Mouse (Mus musculus): ENCODE results near the gene Rbm6.

The Rbm6 gene

DNA sequence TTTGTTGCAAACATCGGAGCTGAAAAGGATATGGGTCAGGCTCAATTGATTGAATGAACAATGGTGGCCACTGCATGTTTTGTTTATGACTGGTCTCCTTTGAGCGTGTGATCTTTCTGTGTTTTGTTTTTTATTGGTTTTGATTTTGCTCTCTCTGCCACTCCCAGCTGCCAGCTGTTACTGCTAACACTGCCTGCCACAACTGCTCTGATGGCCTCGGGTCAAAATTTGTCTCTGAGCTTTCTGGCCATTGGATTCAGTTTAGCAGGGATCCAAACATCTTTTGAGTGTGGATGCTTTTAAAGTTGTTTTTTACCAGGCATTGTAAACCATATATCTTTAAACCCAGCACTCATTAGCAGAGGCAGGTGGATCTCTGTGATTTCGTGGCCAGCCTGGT, 7.4 kb upstream of the Rbm6 start:
- no peak for DNase-seq (ENCODE audit: extremely low read depth, low read depth, low spot score)

DNA sequence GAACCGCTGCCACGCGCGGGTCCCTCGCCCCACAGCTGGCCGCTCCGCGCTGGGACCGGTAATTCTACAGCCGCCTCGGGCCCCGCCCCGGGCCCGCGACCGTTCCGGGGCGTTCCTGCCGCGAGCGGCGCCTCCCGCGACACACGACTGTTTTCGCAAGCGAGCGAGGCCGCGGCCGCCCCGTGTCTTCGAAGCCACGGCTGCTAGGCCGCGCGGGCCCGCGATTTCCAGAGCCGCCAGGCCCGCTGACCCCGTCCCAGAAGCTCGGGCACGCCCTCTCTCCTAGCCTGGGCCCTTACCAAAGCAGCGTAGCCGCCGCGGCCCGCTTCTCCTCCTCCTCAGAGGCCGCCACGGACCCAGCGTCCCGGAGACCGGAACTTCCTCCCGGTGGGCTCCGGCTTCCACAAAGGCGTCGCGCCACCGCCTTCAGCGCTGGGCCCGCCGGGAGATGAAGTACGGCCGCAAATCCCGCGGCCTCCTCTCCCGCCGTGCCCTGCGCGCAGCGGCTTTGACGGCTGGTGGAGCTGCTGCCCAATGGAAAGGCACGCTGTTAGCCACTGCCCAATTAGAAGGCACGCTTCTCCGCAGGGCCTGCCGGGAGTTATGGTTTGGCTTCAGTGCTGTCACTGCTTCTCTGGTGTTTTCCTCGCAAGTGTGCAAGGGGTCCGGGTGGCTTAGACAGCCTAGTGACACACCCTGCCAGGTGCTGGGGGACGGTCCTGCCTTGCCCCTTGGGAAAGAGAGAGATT, 513 bp downstream of the Rbm6 start:
- DNase-seq (ENCODE audit: extremely low read depth, low read depth, low spot score), result peak; percentile 64

DNA sequence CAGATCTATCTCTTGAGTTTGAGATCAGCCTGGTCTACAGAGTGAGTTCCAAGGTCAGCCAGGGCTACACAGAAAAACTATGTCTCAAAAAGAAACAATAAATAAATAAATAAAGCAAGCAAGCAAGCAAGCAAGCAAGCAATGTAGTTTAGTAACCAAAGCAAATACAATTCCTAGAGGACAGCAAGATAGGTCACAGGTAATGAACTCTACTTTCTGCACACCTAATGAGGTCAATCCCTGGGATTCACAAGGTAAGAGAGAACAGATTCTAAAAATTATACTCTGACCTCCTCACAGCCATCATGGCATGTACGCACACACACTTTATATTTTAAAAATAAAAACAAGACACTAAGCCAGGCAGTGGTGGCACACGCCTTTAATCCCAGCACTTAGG, 7.0 kb downstream of the Rbm6 start:
- DNase-seq (ENCODE audit: extremely low read depth, low read depth, low spot score), result no peak

DNA sequence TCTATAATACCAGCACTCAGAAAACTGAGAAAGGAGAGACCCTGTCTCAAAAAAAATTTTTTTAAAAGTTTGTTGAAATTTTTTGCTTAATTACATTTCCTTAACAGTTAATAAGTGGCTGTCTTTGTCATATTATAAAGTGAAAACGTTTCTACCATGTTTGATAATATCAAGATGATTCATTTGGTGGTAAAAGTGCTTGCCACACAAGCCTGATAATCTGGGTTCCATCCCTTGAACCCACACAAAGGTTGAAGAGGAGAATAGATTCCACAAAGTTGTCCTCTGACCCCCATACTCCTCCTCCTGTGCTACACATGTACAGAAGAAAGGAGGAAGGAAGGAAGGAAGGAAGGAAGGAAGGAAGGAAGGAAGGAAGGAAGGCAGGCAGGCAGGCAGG, 8.5 kb downstream of the Rbm6 start:
- DNase-seq (ENCODE audit: extremely low read depth, low read depth, low spot score), result no peak

DNA sequence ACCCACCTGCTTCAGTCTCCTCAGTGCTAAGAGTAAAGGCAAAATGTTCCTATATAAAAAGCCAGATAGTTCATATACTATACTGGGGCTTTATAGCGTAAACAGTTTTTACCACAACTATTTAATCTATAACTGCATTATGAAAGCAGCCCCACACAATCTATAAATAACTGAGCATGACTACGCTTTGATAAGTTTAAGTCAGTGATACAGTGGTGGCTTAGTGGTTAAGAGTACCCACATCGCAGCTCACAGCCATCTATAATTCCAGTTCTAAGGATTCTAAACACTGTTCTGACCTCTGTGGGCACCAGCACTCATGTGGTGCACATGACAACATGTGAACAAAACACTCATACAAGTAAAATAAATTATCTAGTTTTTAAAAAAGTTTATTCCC, 14.7 kb downstream of the Rbm6 start:
- no peak for DNase-seq (ENCODE audit: extremely low read depth, low read depth, low spot score)

DNA sequence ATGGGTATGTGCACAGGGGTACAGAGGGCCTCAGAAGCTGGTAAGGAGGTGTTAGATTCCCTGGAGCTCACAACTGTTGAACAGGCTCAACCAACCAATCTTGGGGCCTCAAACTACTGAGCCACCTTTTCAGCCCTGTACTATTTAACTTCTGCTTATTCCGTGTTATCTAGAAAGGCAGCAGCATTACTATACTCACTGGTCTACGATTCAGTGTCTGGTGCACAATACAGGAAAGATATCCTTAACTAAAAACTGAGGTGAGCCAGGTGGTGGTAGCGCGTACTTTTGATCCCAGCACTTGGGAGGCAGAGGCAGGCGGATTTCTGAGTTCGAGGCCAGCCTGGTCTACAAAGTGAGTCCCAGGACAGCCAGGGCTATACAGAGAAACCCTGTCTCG, 24.1 kb downstream of the Rbm6 start:
- DNase-seq (ENCODE audit: extremely low read depth, low read depth, low spot score), result no peak

DNA sequence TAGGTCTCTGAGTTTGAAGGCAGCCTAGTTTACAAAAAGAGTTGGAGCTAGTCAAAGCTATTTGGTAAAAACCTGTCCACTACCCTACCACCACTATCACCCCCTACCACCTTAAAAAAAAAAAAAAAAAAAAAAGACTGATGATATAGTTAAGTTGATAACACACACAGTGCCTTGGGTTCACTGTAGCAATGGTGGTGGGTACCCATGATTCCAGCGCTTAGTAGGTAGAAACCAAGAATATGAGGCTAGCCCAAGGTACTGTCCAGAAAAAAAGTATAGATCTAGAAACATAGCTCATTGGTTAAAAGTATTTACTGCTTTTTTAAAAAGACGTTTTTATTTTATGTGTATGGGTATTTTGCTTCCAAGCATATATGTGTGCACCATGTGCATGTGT, 30.3 kb downstream of the Rbm6 start:
- DNase-seq (ENCODE audit: extremely low read depth, low read depth, low spot score), result no peak

DNA sequence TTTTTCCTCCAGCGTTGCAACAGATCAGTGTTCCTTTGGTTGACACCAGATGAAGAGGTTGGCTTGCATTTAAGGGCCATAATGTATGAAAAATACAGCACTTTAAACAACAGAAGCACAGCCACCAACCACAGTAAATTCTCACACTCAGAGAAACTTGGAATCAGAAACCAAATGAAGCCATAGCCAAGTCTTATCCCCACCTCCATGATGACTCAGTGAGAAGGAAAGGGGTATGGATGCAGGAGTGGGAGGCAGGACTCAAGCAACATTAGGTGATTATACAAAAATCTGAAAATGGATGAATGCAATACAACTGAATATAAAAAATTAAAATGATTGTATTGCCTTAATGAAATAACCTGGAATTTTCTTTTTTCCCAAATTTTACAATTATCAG, 34.2 kb downstream of the Rbm6 start:
- DNase-seq (ENCODE audit: extremely low read depth, low read depth, low spot score), result no peak

DNA sequence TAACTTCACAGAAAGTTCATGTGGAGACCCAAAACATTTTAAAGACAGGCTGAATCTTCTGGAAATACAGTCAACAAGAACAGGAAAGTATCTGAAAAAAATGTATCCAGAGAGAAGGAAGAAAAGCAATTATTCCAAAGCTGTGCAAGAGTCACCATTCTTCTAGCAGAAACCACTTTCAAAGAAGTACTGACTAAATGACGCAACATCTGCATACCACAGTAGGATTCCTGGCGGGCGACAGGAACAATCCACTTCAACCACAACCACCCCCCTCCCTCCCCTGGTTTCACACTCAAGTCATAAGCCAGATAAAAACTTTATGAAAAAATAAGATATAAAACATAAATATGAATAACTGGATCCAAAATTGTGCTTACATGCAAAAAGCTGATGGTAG, 39.2 kb downstream of the Rbm6 start:
- DNase-seq (ENCODE audit: extremely low read depth, low read depth, low spot score), result no peak

DNA sequence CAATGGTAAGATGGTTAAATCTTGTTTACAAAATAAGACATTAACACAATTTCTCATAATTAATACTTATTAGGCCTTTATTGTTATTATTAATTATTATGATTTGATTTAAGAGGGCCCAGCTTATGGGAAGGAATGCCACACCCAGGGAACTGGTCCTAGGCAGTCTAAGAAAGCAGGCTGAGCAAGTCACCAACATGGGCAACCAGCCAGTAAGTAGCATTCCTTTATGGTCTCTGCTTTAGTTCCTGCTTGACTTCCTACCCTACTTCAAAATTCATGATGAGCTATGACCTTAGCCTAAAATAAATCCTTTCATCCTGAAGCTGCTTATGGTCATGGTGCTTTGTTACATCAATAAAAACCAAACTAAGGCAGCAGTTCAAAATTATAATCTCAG, 41.3 kb downstream of the Rbm6 start:
- no peak for DNase-seq (ENCODE audit: extremely low read depth, low read depth, low spot score)

DNA sequence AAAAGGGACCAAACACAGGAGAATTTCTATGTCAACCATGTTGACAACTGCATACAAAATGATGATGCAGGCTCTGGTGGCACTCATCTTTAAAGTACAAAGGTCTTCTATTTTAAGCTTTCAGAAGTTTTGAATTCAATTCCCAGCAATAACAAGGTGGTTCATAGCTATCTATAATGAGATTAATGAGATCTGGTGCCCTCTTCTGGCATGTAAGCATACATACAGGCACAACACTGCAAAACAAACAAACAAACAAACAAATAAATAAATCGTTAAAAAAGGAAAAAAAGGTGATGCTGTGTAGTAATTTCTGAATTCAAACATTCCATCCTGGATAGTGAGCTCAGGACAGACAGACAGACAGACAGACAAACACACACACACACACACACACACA, 60.9 kb downstream of the Rbm6 start:
- no peak for DNase-seq (ENCODE audit: extremely low read depth, low read depth, low spot score)

DNA sequence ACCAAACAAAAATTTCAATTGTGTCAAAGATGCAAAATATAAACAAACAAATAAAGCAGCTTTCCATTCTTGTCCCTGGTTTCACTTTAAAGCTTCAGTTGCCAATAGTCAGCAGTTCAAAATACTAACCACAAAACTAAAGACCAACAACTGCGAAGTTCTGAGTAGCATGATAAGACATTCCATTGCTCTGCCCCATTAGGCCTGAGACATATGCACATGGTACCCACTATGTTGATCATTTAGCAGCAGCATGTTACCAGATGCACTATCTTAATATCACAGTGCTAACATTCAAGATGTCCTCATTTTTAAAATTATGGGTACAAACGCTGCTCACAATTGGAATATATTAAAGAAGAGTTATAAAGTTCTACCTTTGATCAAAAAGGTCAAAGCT, 62.1 kb downstream of the Rbm6 start:
- DNase-seq (ENCODE audit: extremely low read depth, low read depth, low spot score), result no peak

DNA sequence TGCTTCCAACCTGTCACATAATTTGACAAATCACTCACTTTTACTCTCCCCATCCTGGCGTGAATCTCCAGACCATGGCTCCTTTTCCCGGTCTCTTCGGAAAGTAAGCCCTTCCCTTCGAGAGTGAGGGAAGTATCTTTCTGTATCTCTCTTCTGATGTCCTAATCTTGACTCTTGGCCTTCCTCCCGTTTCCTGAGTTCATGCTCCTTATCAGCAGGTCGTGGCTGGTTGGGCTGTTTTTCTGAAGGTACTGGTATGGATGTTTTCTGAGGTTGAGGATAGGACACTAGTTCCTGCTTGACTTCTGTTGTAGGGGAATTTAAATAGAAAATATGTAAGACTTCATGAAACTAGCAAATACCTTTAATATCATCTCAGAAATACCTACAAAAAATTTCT, 81.3 kb downstream of the Rbm6 start:
- DNase-seq (ENCODE audit: extremely low read depth, low read depth, low spot score), result no peak

DNA sequence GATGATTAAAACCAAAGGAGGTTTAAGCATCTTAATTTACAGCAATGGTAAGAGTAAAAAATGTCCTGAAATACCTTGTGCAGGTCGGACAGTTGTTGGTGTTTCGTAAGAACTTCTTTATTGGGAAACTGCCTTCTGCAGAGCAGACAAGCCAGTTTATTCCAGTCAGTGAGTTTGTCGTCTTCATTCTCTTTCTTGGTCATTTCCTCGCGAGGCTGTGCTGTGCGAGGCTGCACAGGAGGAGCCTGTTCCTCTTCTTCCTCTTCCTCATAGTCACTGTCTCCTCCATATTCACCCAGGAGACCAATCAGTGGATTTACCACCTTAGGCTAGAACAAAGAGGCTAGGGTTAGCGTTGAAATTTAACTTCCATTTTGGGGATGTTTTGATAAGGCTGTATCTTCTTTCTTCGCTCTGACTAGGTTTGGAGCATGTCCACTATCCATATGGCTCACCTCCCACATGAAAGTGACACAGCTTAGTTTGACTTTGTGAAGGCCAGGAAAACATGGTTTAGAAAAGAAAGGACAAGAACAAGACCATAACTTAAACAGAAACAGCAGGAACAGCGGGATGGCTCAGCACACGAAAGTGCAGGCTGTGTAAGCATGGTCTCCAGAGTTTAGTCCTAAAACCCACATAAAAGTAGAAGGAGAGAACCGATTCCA, 90.4 kb downstream of the Rbm6 start:
- peak; percentile 19 for DNase-seq (ENCODE audit: extremely low read depth, low read depth, low spot score)

DNA sequence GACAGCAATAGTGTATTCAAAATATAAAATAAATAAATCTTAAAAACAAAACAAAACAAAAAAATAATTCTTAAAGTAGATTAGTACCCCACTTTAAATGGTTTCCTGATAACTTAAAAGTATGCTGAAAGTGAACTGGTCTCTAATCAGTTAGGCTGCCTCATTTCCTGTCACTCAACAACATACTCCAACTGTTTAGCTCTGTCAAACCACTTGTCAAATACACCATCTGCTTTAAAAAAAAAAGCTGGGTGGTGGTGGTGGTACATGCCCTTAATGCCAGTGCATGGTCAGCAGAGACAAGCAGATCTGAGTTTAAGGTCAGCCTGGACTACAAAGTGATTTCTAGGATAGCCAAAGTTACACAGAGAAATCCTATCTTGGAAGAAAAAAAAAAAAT, 96.2 kb downstream of the Rbm6 start:
- no peak for DNase-seq (ENCODE audit: extremely low read depth, low read depth, low spot score)

DNA sequence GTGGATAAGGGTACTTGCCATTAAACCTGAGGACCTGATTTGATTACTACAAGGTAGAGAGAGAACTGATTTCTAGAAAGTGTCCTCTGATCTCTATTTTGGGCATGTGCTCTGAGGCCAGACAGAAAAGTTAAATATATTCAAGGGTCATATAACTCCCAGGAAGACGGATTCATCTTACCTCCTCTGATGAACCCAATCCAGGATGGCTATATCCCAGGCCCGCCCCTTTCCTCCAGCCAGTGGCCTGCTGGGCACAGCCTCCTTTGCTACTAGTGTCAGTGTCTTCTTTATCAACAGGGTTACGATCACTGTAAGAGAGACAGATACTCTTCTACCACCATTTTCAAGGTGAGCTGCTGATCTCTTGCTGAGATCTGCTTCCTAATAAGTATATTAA, 98.6 kb downstream of the Rbm6 start:
- DNase-seq (ENCODE audit: extremely low read depth, low read depth, low spot score), result no peak

DNA sequence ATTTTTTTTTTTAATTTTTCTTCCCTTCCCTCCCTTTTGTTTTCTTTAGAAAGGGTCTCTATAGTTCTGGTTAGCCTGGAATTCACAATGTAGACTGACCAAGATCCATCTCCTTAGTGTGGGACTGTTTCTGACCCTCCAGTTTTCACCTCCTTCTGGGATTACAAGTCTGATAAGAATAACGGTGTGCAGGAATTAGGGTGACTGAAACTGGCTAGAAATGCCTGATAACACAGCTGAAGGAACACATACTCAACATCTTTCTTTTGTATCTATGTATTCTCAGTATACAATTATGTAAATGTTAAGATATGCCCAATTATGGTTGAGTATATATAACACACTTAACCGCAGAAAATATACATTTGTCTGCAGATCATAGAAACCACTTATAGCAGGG, 101.3 kb downstream of the Rbm6 start:
- no peak for DNase-seq (ENCODE audit: extremely low read depth, low read depth, low spot score)

DNA sequence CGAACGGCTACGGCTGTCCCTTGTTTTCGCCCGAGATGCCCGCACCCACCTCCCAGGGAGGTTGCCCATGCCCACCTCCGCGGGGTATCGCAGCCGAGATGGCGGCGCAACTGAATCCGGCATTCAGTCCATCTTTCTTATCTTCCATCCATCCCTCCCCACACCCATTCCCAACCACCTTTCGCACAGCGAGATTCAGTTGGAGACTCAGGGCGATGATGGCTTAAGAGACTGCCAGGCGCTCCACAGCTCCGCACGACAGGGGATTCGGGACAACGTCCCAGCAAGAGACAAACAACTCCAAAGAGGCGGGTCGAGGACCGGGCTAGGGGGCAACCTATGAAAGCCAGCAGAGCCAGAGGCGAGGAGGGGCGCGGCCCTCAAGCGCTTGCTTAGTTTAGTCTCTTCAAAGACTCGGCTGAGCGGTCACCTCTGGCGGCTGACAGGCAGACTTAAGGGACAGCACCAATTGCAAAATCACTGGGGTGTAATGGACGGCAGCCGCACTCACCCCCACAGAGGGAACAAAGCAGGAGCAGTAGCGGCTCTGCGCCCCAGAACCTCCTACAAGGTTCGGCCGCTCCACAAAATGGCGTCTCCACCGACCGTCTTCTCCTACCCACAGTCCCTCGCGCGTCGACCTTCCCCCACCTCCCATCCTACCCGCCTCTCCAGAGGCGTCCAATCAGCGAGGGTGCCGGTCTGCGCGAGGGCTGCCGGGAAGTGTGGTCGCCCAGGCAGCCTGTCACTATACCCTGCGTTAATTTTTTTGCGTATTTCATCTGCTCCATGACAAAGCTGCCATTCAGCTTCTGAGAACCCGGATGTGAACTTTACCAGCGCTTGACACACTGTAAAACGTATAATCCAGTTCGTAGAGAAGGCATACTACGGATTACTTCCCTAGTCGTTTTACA, 102.4 kb downstream of the Rbm6 start, which contains the start of gene Rbm5:
Gene Rbm5, minus strand, starts transcription at position 623 of the 917 bp plus-strand sequence.
- DNase-seq (ENCODE audit: extremely low read depth, low read depth, low spot score), result peak; percentile 33

DNA sequence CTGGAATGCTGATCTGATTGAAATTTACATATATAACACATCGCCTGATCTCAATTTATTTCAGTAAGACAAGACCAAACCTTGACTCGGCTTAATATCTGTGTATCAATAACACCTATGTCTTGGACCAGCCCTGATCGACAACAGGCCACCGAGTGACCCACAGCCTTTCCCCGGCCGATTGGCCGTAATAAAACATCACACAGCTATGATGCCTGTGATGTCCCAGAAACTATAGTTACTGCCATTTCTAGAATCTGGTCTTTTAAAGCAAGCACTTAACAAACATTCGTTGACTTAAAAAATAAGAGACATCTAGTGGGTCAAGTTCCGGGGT, 103.0 kb downstream of the Rbm6 start:
- DNase-seq (ENCODE audit: extremely low read depth, low read depth, low spot score), result no peak

DNA sequence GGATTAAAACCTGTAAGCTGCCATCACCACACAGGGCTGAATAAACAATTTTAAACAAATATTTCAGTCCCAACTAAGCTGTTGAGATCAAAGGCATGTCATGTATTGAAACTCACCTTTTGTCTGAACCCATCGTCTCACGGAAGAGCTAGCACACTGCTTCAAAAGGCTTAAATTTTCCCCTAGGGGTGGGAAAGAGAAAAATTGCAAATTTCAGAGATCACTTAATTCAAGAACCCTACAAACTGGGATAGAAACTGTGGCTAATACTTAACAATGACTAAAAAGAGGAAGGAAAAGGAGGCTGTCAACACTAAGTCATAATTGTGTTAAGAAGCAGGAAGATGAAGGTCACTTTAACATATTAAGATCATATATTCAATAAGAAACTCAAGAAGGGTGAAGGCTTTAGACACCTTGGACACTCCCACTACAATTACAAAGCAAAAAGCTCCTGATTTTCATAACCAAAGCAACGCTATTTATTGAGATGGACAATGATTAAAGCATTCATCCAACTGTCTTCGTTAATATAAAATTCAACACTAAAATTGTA, 103.5 kb downstream of the Rbm6 start:
- no peak for DNase-seq (ENCODE audit: extremely low read depth, low read depth, low spot score)

DNA sequence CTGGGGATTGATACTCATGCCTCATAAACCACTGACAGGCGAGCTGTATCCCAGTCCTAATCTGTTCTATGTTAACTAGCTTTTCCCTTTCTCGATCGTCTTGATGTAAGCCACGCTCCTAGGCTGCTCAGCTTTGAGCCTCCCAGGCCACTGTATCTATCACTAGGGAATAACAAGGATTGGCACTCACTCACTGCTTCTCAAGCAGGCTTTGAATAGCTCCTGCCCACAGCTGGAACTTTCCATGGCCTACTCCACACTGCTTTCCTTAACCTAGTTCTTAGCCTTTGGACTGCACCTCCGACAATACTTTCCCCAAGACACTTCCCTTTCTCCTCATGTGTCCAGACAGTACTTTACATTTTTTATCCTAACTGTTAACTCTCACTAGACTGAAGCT, 104.2 kb downstream of the Rbm6 start:
- no peak for DNase-seq (ENCODE audit: extremely low read depth, low read depth, low spot score)

DNA sequence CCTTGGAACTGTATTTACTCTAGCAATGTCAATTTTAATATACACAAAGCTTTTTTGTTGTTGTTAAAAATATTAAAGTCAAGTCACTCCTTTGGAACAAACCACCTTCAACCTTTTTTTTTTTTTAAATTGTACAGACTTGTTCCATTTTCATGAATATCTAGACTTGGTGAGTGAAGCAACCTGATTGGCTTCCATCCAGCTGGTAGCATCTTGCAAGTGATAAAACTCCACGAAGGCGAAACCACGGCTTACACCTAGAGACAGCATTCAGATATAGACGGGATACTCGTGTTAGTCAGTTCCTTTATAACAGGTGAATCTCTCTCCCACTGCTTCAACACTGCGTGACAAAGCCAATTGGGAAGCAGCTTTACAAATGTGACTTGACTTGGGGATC, 113.4 kb downstream of the Rbm6 start:
- no peak for DNase-seq (ENCODE audit: extremely low read depth, low read depth, low spot score)
